11 mouse cellular contexts compared by ENCODE assay signal in genomic region chr6:90984101-90984500, GRCm38 (mm10). TPM values are rescaled to one million over a fixed set of nuclear protein-coding genes. Genes with fewer than 3 reads are reported as not detected.
DNase-seq lines count a peak whose midpoint lies in the region; ATAC-seq lines count a peak whose summit lies in the region.
"Had no signal": no experiment of that assay in that cellular context is flagged by ENCODE, and none has a peak within 500 bp of the region (broad histone marks: within the 10 kb centered on the region; RNA-seq: fewer than 3 reads in every experiment).

No protein-coding gene starts in this region.

- no peaks in the 10 kb centered on the region for H3K27me3 ChIP-seq in heart, embryonic 12.5 days (replicated peaks)

- no peak overlapping the region for H3K4me3 ChIP-seq in heart, embryonic 12.5 days
- H3K4me3 ChIP-seq: hindbrain, embryonic 10.5 days had no signal

- peak overlapping the region; percentile 86 for H3K27ac ChIP-seq in heart, embryonic 12.5 days (ENCODE audit: poor library complexity, severe bottlenecking)
- H3K27ac ChIP-seq: hindbrain, embryonic 10.5 days had no signal

- H3K9me3 ChIP-seq in heart, embryonic 12.5 days (replicated peaks), result no peaks in the 10 kb centered on the region
- H3K9me3 ChIP-seq: hindbrain, embryonic 10.5 days had no signal

- H3K9ac ChIP-seq in heart, embryonic 12.5 days, result no peak overlapping the region; the same call in 1 of the 2 replicates

- DNase-seq in heart, adult 9 months (ENCODE audit: low spot score in 2 of 2), result no peak
- peak; percentile 19 to 35 for DNase-seq in left cerebral cortex, postnatal 14 days (ENCODE audit: low spot score in 2 of 2)
- no peak for DNase-seq in left cerebral cortex, adult 9 months (ENCODE audit: low spot score in 2 of 2)
- DNase-seq in adrenal gland, postnatal 14 days, result peak; percentile 42
- peak; percentile 39 to 61 for DNase-seq in lung, postnatal 4 days
- DNase-seq in thymus, postnatal 25 days, result no peak
- no peak for DNase-seq in retina, postnatal 1 day
- DNase-seq: cerebellum, adult 8-10 months; kidney, postnatal 14 days had no signal

- H3K36me3 ChIP-seq in heart, embryonic 12.5 days, result no peaks in the 10 kb centered on the region
- H3K36me3 ChIP-seq: hindbrain, embryonic 10.5 days had no signal

- intact Hi-C loops in left cerebral cortex, postnatal 14 days (cut with DNase I), result no loop called here

- peak overlapping the region; percentile 27 for H3K4me2 ChIP-seq in heart, embryonic 12.5 days

- ATAC-seq in heart, embryonic 12.5 days (ENCODE audit: insufficient number of reproducible peaks, low FRiP score), result no peak

- 17% methylated on average over 3 of the region's 3 CpGs for WGBS in heart, embryonic 12.5 days

- H3K4me1 ChIP-seq in heart, embryonic 12.5 days (replicated peaks), result peaks cover 63% of the 10 kb centered on the region

RNA-seq across cellular contexts. Expression of gene Iqsec1, which starts 4.4 kb away (rescaled TPM):
- polyA plus RNA-seq in heart, embryonic 12.5 days (2016; fragmentation: Nextera tagmentation; extraction: Ambion mirVana), result 18.7 and 20.8 TPM in 2 replicates
- 100 to 1,000 TPM; 246 to 274 TPM for total RNA-seq in left cerebral cortex, postnatal 14 days (2021)
- total RNA-seq in adrenal gland, postnatal 14 days (2021), result 86.8 and 88.7 TPM in 2 replicates

Comparison
In these comparisons a context has a peak if more than half of its experiments do, and no peak if none do; other contexts are left out.
1. DNase-seq: peak in left cerebral cortex, postnatal 14 days (2 of 2), adrenal gland, postnatal 14 days (single experiment) and lung, postnatal 4 days (2 of 2); none in heart, adult 9 months (0 of 2), left cerebral cortex, adult 9 months (0 of 2), thymus, postnatal 25 days (single experiment) and retina, postnatal 1 day (single experiment).